Mouse (Mus musculus) ES-Bruce4 (cell line): Measurements from ENCODE around the gene Scgb3a1.

Experiments
- CTCF ChIP-seq: IDR thresholded peaks from one replicate; pipeline ENCODE4 v1.8.1; 2011; ENCODE audit warnings: low read depth, low read length
- EP300 ChIP-seq: IDR thresholded peaks from 2 replicates; pipeline ENCODE4 v1.6.1; 2011; ENCODE audit warnings: low read depth, low read length; ENCODE audit not compliant: insufficient read depth
- POLR2A ChIP-seq: IDR thresholded peaks from one replicate; pipeline ENCODE4 v1.8.1; 2011; ENCODE audit warnings: low read length; ENCODE audit not compliant: insufficient read depth

DNA sequence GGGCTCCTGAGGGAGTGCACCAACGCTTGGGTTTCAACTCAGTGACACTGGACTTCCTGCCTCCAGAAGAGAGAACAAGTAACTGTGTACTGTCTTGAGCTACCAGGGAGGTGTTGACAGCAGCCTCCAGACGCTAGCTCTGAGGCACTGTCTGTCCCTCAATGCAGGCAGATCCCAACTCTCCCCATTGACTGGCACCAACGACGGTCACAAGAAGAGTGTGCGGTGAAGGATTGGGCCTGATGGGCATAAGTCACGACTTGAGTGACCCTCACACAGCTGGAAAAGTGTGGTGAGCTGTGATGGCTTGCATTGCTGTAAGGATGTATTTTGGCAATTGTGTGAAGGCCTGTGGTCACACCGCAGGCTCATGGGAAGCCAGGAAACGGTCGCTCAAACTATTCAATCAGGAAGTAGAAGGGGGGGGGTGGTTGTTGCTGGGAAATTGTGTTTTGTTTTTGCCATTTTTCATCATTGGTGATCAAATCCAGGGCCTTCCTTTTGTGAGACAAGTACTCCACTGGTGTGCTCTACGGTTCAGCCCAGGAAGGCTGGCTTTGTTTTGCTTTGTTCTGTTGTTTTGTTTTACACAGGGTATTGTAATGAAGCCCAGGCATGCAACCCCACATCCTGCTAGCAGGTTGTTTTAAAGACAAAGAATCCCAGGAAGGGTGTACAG, 4.5 kb upstream of the Scgb3a1 start:
- TF ChIP-seq EP300 (no peak), CTCF (no peak), POLR2A (no peak)
